Mouse (Mus musculus) heart, adult 2 months (tissue): ENCODE results near the gene Barx2.

Source experiments
- CTCF ChIP-seq: fragments of 200-600 bp; IDR thresholded peaks from 2 replicates; pipeline ENCODE4 v1.8.1; 2022; ENCODE audit warnings: antibody characterized with exemption, mild to moderate bottlenecking, moderate library complexity
- EP300 ChIP-seq: fragments of 200-500 bp; IDR thresholded peaks from 2 replicates; pipeline ENCODE4 v1.6.1; 2011; ENCODE audit warnings: low read depth, low read length, control low read depth; ENCODE audit not compliant: insufficient read depth
- POLR2A ChIP-seq: fragments of 200-500 bp; IDR thresholded peaks from 2 replicates; pipeline ENCODE4 v1.6.1; 2011; ENCODE audit warnings: mild to moderate bottlenecking, low read depth, low read length, control low read depth; ENCODE audit not compliant: insufficient read depth

DNA sequence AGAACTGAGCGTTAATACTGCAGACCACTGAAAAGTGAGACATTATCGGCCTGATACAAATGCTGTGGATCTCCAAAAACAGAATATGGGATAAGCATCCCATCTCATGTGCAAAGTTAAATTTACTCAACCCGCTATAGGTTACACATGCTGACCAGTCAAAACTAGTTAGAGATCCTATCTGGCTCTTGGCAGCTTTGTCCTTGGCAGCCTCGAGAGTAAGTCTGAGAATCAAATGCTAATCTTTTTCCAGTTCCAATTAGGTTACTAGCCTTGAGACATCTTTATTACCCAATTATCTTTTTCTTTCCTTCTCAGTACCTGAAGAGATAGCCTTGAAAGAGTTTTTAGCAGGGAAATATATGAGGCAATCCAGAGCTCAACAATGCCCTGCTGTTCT, 62.6 kb downstream of the Barx2 start:
- TF ChIP-seq CTCF (no peak), POLR2A (no peak), EP300 (no peak)
